Mouse (Mus musculus): ENCODE results near the gene Ear2. TPM values are rescaled to one million over a fixed set of nuclear protein-coding genes. Genes with fewer than 3 reads are reported as not detected.

Gene Ear2
- polyA plus RNA-seq, 1 experiment from 2014 or later = 0.83 TPM

Other genes starting within 250 kb of the Ear2 start
- gene Ear1, start 227.1 kb upstream of the Ear2 start, polyA plus RNA-seq (2015; fragmentation: Nextera tagmentation; extraction: Ambion mirVana) = 0.55 TPM in 1 of 2 replicates, not detected in the other
- not detected in 2 replicates for gene Ear10, start 179.1 kb upstream of the Ear2 start, polyA plus RNA-seq (2015; fragmentation: Nextera tagmentation; extraction: Ambion mirVana)
- gene Gm8113, start 177.3 kb upstream of the Ear2 start, polyA plus RNA-seq (2015; fragmentation: Nextera tagmentation; extraction: Ambion mirVana) = 18.1 and 19.1 TPM in 2 replicates
- gene Ang5, start 145.6 kb upstream of the Ear2 start, polyA plus RNA-seq (2015; fragmentation: Nextera tagmentation; extraction: Ambion mirVana) = not detected in 2 replicates
- not detected in 2 replicates for gene Ang6, start 100.4 kb upstream of the Ear2 start, polyA plus RNA-seq (2015; fragmentation: Nextera tagmentation; extraction: Ambion mirVana)
- not detected in 2 replicates for gene Gm3327, start 21.2 kb downstream of the Ear2 start, polyA plus RNA-seq (2015; fragmentation: Nextera tagmentation; extraction: Ambion mirVana)
- gene Gm8212, start 95.0 kb downstream of the Ear2 start, polyA plus RNA-seq (2015; fragmentation: Nextera tagmentation; extraction: Ambion mirVana) = not detected in 2 replicates
- gene 4930503E14Rik, start 110.6 kb downstream of the Ear2 start, polyA plus RNA-seq (2015; fragmentation: Nextera tagmentation; extraction: Ambion mirVana) = not detected in 2 replicates
- gene Gm8220, start 182.9 kb downstream of the Ear2 start, polyA plus RNA-seq (2015; fragmentation: Nextera tagmentation; extraction: Ambion mirVana) = not detected in 2 replicates
- gene Gm5930, start 235.9 kb downstream of the Ear2 start, polyA plus RNA-seq (2015; fragmentation: Nextera tagmentation; extraction: Ambion mirVana) = not detected in 2 replicates